Mouse (Mus musculus): ENCODE results near the gene Rgs12.
A peak's percentile ranks its signal among the peaks of the same experiment; 100 is the strongest.

Gene Rgs12

GRCm38 (mm10) chr5:35033619-35034018, 84.4 kb downstream of the Rgs12 start:
- no peak for DNase-seq

GRCm38 (mm10) chr5:35035141-35035540, 85.9 kb downstream of the Rgs12 start:
- no peak for DNase-seq

GRCm38 (mm10) chr5:35035795-35036194, 86.5 kb downstream of the Rgs12 start:
- peak; percentile 37 for DNase-seq

- no peak for DNase-seq
Observed at GRCm38 (mm10) chr5:35037438-35037837, 88.2 kb downstream of the Rgs12 start.

GRCm38 (mm10) chr5:35041268-35041829, 92.1 kb downstream of the Rgs12 start, which contains the start of gene Hgfac:
TSS of gene Hgfac (plus strand) at chr5:35041509.
- peak; percentile 49 for DNase-seq

GRCm38 (mm10) chr5:35042431-35043109, 93.3 kb downstream of the Rgs12 start:
- DNase-seq: no peak

- DNase-seq: peak; percentile 90
Observed at GRCm38 (mm10) chr5:35043110-35043451, 93.8 kb downstream of the Rgs12 start.

GRCm38 (mm10) chr5:35050541-35050940, 101.3 kb downstream of the Rgs12 start:
- DNase-seq: no peak

GRCm38 (mm10) chr5:35054628-35055027, 105.4 kb downstream of the Rgs12 start:
- DNase-seq: no peak

GRCm38 (mm10) chr5:35055076-35055475, 105.8 kb downstream of the Rgs12 start:
- peak; percentile 71 for DNase-seq

- DNase-seq: peak; percentile 69
Observed at GRCm38 (mm10) chr5:35056604-35057432, 107.6 kb downstream of the Rgs12 start, which contains the start of gene Dok7. TSS of gene Dok7 (plus strand) at chr5:35056766.

- DNase-seq: no peak
Observed at GRCm38 (mm10) chr5:35057582-35057981, 108.3 kb downstream of the Rgs12 start.

- no peak for DNase-seq
Observed at GRCm38 (mm10) chr5:35058216-35058615, 109.0 kb downstream of the Rgs12 start.

GRCm38 (mm10) chr5:35060098-35060497, 110.9 kb downstream of the Rgs12 start:
- no peak for DNase-seq

GRCm38 (mm10) chr5:35069841-35070240, 120.6 kb downstream of the Rgs12 start:
- no peak for DNase-seq

GRCm38 (mm10) chr5:35070314-35070713, 121.1 kb downstream of the Rgs12 start:
- no peak for DNase-seq

- DNase-seq: peak; percentile 22
Observed at GRCm38 (mm10) chr5:35070953-35071352, 121.7 kb downstream of the Rgs12 start.

GRCm38 (mm10) chr5:35071855-35072254, 122.6 kb downstream of the Rgs12 start:
- no peak for DNase-seq

- DNase-seq: no peak
Observed at GRCm38 (mm10) chr5:35073235-35073634, 124.0 kb downstream of the Rgs12 start.

GRCm38 (mm10) chr5:35073992-35074391, 124.7 kb downstream of the Rgs12 start:
- no peak for DNase-seq

GRCm38 (mm10) chr5:35076369-35076768, 127.1 kb downstream of the Rgs12 start:
- no peak for DNase-seq

- no peak for DNase-seq
Observed at GRCm38 (mm10) chr5:35079101-35079500, 129.9 kb downstream of the Rgs12 start.

GRCm38 (mm10) chr5:35084913-35085312, 135.7 kb downstream of the Rgs12 start:
- no peak for DNase-seq
